9 mouse cellular contexts compared by ENCODE assay signal in genomic region chr14:124222447-124222846, GRCm38 (mm10).
A peak's percentile ranks its signal among the peaks of the same experiment; 100 is the strongest.
DNase-seq lines count a peak whose midpoint lies in the region; ATAC-seq and TF ChIP-seq lines count a peak whose summit lies in the region.
"Had no signal": no experiment of that assay in that cellular context is flagged by ENCODE, and none has a peak within 500 bp of the region (broad histone marks: within the 10 kb centered on the region; RNA-seq: fewer than 3 reads in every experiment).

No protein-coding gene starts in this region.

- DNase-seq in forebrain, embryonic 11.5 days (ENCODE audit: low spot score) = no peak
- DNase-seq in forebrain, embryonic 10.5 days (ENCODE audit: extremely low spot score, low spot score) = no peak
- peak; percentile 11 for DNase-seq in neural tube, embryonic 11.5 days (ENCODE audit: low spot score)
- no peak for DNase-seq in neural tube, embryonic 10.5 days (ENCODE audit: extremely low spot score, low spot score)
- DNase-seq in forebrain, postnatal 0 days = peak; percentile 51
- DNase-seq in stomach, postnatal 0 days (ENCODE audit: low spot score) = no peak

- no peaks in the 10 kb centered on the region for H3K36me3 ChIP-seq in forebrain, embryonic 11.5 days (ENCODE audit: control insufficient read depth, insufficient read depth, low read length)
- no peaks in the 10 kb centered on the region for H3K36me3 ChIP-seq in forebrain, embryonic 10.5 days (replicated peaks)
- H3K36me3 ChIP-seq in neural tube, embryonic 11.5 days (ENCODE audit: control insufficient read depth, insufficient read depth, low read length) = no peaks in the 10 kb centered on the region
- H3K36me3 ChIP-seq in forebrain, postnatal 0 days (ENCODE audit: insufficient read depth) = no peaks in the 10 kb centered on the region
- H3K36me3 ChIP-seq in stomach, postnatal 0 days (ENCODE audit: control insufficient read depth, insufficient read depth, low read length) = no peaks in the 10 kb centered on the region

- H3K27me3 ChIP-seq in forebrain, embryonic 11.5 days (ENCODE audit: control insufficient read depth, insufficient read depth, low read length) = no peaks in the 10 kb centered on the region
- H3K27me3 ChIP-seq in forebrain, embryonic 10.5 days (ENCODE audit: poor library complexity, severe bottlenecking) = no peaks in the 10 kb centered on the region
- H3K27me3 ChIP-seq in neural tube, embryonic 11.5 days (ENCODE audit: control insufficient read depth, insufficient read depth, low read length) = no peaks in the 10 kb centered on the region
- H3K27me3 ChIP-seq in forebrain, postnatal 0 days (ENCODE audit: insufficient read depth, low read length) = no peaks in the 10 kb centered on the region
- no peaks in the 10 kb centered on the region for H3K27me3 ChIP-seq in stomach, postnatal 0 days (ENCODE audit: control insufficient read depth, insufficient read depth, low read length)
- H3K27me3 ChIP-seq: megakaryocyte, embryonic 14.5 days had no signal

- H3K4me1 ChIP-seq in forebrain, embryonic 11.5 days (replicated peaks; ENCODE audit: control insufficient read depth, insufficient read depth, low read length) = no peaks in the 10 kb centered on the region
- H3K4me1 ChIP-seq in forebrain, embryonic 10.5 days = no peaks in the 10 kb centered on the region
- H3K4me1 ChIP-seq in neural tube, embryonic 11.5 days (ENCODE audit: control insufficient read depth, insufficient read depth, low read length) = no peaks in the 10 kb centered on the region
- H3K4me1 ChIP-seq in forebrain, postnatal 0 days (ENCODE audit: insufficient read depth) = peaks cover 3% of the 10 kb centered on the region; the same call in 1 of the 2 replicates
- H3K4me1 ChIP-seq in stomach, postnatal 0 days (replicated peaks; ENCODE audit: control insufficient read depth, insufficient read depth) = no peaks in the 10 kb centered on the region
- H3K4me1 ChIP-seq: megakaryocyte, embryonic 14.5 days had no signal

- 39% methylated on average over 1 of the region's 1 CpGs for WGBS in forebrain, embryonic 11.5 days
- 42% methylated on average over 1 of the region's 1 CpGs for WGBS in forebrain, embryonic 10.5 days
- WGBS in neural tube, embryonic 11.5 days = 50% methylated on average over 1 of the region's 1 CpGs
- WGBS in forebrain, postnatal 0 days = 17% methylated on average over 1 of the region's 1 CpGs
- WGBS in stomach, postnatal 0 days = 16% methylated on average over 1 of the region's 1 CpGs

- H3K9me3 ChIP-seq in forebrain, embryonic 11.5 days (ENCODE audit: control insufficient read depth, low read length) = no peaks in the 10 kb centered on the region
- no peaks in the 10 kb centered on the region for H3K9me3 ChIP-seq in forebrain, embryonic 10.5 days
- no peaks in the 10 kb centered on the region for H3K9me3 ChIP-seq in neural tube, embryonic 11.5 days (ENCODE audit: control insufficient read depth, low read length)
- no peaks in the 10 kb centered on the region for H3K9me3 ChIP-seq in forebrain, postnatal 0 days (ENCODE audit: low read length)
- H3K9me3 ChIP-seq in stomach, postnatal 0 days (ENCODE audit: control insufficient read depth, low read length) = no peaks in the 10 kb centered on the region
- H3K9me3 ChIP-seq: megakaryocyte, embryonic 14.5 days had no signal

- no peak overlapping the region for H3K4me3 ChIP-seq in forebrain, embryonic 11.5 days (ENCODE audit: low read depth, low read length)
- H3K4me3 ChIP-seq in forebrain, embryonic 10.5 days = no peak overlapping the region
- H3K4me3 ChIP-seq in neural tube, embryonic 11.5 days (ENCODE audit: low read depth, low read length) = no peak overlapping the region
- no peak overlapping the region for H3K4me3 ChIP-seq in forebrain, postnatal 0 days (ENCODE audit: low read depth, low read length)
- H3K4me3 ChIP-seq in stomach, postnatal 0 days (ENCODE audit: low read depth, low read length) = no peak overlapping the region
- H3K4me3 ChIP-seq: megakaryocyte, embryonic 14.5 days had no signal

- no peak overlapping the region for H3K9ac ChIP-seq in forebrain, embryonic 11.5 days (ENCODE audit: low read length)
- H3K9ac ChIP-seq in neural tube, embryonic 11.5 days (ENCODE audit: low read length) = no peak overlapping the region
- no peak overlapping the region for H3K9ac ChIP-seq in forebrain, postnatal 0 days
- no peak overlapping the region for H3K9ac ChIP-seq in stomach, postnatal 0 days (ENCODE audit: low read length)

- no peak overlapping the region for H3K4me2 ChIP-seq in forebrain, embryonic 11.5 days (ENCODE audit: low read depth, low read length, severe bottlenecking)
- no peak overlapping the region for H3K4me2 ChIP-seq in neural tube, embryonic 11.5 days (ENCODE audit: low read depth)
- no peak overlapping the region for H3K4me2 ChIP-seq in forebrain, postnatal 0 days (ENCODE audit: low read depth)
- H3K4me2 ChIP-seq in stomach, postnatal 0 days (replicated peaks; ENCODE audit: low read depth) = no peak overlapping the region

- ATAC-seq in forebrain, embryonic 11.5 days (replicated peaks; ENCODE audit: low FRiP score) = peak; percentile 69
- peak; percentile 58; the same call in 1 of the 2 replicates for ATAC-seq in neural tube, embryonic 11.5 days (ENCODE audit: insufficient read depth, low FRiP score, low TSS enrichment)
- peak; percentile 61; the same call in 1 of the 2 replicates for ATAC-seq in forebrain, postnatal 0 days
- no peak for ATAC-seq in stomach, postnatal 0 days (ENCODE audit: low FRiP score, low TSS enrichment)
- ATAC-seq in megakaryocyte-erythroid progenitor cell, adult 5-6 weeks (replicated peaks; ENCODE audit: low FRiP score, low TSS enrichment, poor library complexity, severe bottlenecking) = no peak
- no peak for ATAC-seq in megakaryocyte progenitor cell, adult 5-6 weeks (replicated peaks; ENCODE audit: poor library complexity)

- H3K27ac ChIP-seq in forebrain, embryonic 11.5 days (ENCODE audit: low read depth, low read length) = no peak overlapping the region
- H3K27ac ChIP-seq in forebrain, embryonic 10.5 days = no peak overlapping the region
- no peak overlapping the region for H3K27ac ChIP-seq in neural tube, embryonic 11.5 days (ENCODE audit: low read depth, low read length)
- no peak overlapping the region for H3K27ac ChIP-seq in forebrain, postnatal 0 days (ENCODE audit: low read depth, low read length)
- no peak overlapping the region for H3K27ac ChIP-seq in stomach, postnatal 0 days (replicated peaks)

- no peak for TF ChIP-seq EP300 in stomach, postnatal 0 days (optimal IDR thresholded peaks at IDR 0.05)

- peak; percentile 60 for TF ChIP-seq CTCF in forebrain, postnatal 0 days (IDR thresholded peaks at IDR 0.05; ENCODE audit: low read depth)
- peak; percentile 64 for TF ChIP-seq CTCF in stomach, postnatal 0 days (IDR thresholded peaks at IDR 0.05; ENCODE audit: low read depth)

Comparison
In these comparisons a context has a peak if more than half of its experiments do, and no peak if none do; other contexts are left out.
1. DNase-seq: peak in neural tube, embryonic 11.5 days (single experiment) and forebrain, postnatal 0 days (single experiment); none in forebrain, embryonic 11.5 days (single experiment), forebrain, embryonic 10.5 days (single experiment), neural tube, embryonic 10.5 days (single experiment) and stomach, postnatal 0 days (single experiment).
2. ATAC-seq: peak in forebrain, embryonic 11.5 days (single experiment), neural tube, embryonic 11.5 days (single experiment) and forebrain, postnatal 0 days (single experiment); none in stomach, postnatal 0 days (single experiment), megakaryocyte-erythroid progenitor cell, adult 5-6 weeks (single experiment) and megakaryocyte progenitor cell, adult 5-6 weeks (single experiment).